Mouse (Mus musculus) urinary bladder, postnatal 36 days (tissue): ENCODE data around the gene Fam149a.
"Not testable (repeated sequence)": the region's sequence is repeated elsewhere in the genome, so short reads cannot be mapped to it uniquely, and the experiment has no call there.

Experiments used
- DNase-seq, 2 experiments: peaks; one replicate each; pipeline ENCODE4 v3.0.0; 2022; ENCODE audit warnings: low spot score in 2 of 2, mixed read lengths in 1 of 2

Fam149a gene

DNA sequence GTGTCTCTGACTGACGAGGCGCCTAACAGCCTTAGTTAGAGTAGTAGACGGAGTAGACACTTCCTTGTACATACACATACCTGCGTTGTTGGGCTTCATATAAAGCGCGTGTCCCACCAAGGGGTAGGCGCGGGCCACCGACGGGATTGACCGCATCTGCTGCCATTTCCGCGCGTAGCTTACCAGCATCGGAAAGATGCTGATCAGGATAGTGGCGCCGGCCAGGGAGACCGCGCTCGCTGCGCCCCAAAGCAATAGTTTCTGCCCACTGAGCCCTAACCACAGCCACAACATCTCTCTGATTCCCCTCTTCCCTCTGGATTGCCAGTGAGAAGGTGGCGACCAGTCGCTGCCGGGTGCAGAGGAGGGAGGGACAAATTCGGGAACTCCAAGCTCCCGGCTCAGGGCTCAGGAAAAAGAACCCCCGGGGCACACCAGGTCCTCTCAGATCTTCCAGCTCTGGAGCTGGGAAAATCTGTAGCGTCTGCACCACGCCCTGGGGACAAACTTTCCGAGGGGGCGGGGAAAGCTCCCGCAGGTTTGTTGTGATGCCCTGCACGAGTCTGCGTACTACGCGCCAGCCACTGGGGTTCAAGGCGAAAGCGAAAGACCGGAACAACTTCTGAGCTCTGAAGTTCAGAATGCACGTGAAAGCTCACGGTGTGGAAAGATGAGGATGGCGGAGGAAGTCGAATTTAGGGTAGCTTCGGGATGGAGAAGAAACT lies 49.2 kb downstream of the Fam149a start, which contains the start of gene Cyp4v3:
Gene Cyp4v3, minus strand, starts transcription at position 532 of the 725 bp plus-strand sequence.
- peak; percentile 68 to 77 for DNase-seq

DNA sequence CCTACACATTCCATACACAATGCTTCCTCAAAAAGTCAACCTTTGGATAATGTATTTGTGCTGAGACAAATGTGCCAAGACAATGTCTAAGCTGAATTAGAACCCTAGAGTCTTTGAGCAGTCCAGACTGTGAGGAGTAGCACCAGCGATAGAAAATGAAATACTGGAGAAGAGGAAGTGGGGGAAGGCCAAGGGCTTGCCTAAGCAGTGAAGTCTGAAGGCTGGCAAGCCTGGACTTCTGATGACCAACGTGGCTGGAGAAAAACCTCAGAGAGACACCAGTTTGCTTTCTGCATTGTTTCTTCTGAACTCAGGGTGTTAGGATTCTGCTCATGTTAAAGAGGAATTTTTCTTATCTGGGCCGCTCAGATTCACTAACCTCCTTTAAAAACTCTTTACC lies 51.2 kb downstream of the Fam149a start:
- DNase-seq: no peak

DNA sequence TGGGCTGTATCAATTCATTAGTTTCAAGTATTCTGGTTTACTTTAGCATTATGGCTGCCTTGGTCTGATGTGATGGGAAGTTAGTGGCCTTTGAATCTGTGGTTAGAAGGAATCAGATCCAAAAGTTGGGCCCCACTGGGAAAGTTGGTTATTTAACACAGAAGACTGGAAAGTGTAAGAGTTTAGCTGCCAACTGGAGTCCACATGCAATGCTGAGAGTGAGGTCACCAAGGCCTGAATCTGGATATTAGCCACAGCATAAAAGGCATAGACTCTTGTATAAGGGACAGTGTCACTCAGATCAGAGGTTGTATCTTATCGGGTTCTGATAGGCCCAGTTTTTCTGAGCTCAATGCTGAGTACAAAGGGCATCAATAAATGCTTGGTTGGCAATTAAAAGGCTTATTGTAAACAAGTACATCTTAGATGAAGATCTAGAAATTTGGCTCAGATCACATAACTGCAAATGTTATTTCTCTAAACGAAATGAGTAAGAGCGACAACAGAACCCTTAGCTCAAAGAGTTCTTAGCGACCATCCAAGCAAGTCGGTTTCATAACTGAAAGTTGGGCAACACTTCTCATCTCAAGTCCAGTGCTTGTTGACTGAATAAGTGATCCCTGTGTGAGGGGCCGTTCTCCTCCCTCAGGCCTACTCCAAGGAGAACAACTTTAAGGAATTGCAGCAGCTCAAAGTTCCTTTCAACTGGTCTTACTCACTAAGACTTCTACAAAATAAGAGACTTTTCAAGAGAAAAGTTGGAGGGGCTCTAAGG lies 52.7 kb downstream of the Fam149a start:
- no peak for DNase-seq

DNA sequence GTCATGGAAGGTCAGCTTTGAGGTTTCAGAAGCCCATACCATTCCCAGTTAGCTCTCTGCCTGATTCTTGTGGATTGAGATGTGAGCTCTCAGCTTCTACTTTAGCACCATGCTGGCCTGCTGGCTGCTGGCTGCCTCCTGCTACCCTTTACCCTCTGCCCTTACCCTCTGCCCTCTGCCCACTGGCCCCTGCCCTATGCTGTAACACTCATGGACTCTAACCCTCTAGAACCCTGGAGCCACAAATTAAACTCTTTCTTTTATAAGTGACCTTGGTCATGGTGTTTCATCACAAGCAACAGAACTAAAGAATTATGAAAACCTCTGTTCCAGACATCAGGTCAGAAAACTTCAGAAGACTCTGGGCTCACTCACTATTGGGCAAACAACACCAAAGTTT lies 55.0 kb downstream of the Fam149a start:
- DNase-seq: not testable (repeated sequence)

DNA sequence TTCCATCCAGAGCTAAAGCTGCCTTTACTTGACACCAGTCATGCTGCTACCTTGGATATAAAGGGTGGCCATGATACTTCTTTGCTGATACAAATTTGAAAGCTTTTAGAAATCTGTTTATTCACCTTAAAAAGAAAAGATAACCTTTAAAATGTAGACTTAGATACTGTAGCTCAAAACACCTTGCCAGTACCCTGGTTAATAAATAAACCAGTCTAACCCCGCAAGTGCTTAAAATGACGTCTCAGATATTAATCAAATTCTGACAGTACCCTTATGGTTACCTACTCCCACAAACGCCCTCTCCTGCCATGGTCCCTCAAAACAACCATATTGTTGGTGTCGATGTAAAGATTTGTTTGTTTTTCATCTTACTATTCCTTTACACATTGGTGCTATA lies 57.9 kb downstream of the Fam149a start:
- DNase-seq: no peak

DNA sequence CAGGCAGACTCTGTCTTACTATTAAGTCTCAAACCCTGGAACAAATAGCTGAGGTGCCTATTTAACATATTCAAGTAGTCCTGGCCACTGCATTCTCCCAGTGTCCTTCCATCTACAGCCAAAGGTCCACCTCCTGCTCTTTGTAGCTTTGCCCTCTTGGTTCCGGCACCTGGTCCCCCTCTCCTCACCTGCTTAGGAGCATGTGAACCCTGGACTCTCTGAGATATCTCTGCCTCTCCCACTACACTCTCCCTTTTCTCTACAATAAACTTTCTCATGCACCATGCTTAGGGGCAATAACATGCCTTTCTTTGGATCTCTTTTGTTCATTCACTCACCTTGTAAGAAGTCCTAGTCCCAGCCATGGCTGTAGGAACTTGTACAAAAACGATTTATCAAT lies 60.7 kb downstream of the Fam149a start:
- no peak for DNase-seq

DNA sequence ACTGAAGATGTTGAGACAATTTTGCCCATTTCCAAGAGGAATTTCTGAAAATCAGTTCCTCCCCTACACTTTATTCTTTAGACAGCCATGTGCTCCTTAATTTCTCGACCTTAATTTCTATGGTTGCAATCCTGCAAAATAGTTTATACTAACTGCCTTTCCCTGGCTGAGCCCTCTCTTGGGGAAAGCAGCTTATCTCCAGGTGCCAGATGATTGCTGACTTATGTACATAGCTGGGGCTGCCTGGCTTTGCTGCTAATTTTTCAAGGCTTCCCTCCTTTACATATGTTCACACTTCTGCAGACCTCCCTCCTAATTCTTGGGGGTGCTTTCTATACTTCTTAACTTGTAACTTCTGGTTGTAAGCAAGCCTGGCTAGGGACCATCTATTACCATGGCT lies 61.2 kb downstream of the Fam149a start:
- no peak for DNase-seq

DNA sequence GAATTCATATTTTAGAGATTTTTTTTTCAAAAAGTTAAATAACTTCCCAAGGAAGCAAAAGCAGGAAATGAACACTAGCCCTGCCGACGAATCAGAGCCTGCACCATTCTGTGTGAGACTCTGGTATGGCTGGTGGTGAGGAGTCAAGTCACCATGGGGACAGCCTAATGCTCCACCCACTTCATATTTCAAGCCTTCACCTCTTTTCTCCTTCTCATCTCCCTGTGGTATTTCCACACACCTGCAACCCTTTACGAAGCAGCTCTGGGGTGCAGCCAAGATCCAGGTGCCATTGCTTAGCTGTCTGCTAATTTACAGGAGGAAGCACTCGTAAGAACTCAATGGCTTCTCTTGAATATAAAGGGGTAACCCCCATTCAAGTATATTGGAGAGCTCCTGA lies 71.1 kb downstream of the Fam149a start:
- DNase-seq: no peak

DNA sequence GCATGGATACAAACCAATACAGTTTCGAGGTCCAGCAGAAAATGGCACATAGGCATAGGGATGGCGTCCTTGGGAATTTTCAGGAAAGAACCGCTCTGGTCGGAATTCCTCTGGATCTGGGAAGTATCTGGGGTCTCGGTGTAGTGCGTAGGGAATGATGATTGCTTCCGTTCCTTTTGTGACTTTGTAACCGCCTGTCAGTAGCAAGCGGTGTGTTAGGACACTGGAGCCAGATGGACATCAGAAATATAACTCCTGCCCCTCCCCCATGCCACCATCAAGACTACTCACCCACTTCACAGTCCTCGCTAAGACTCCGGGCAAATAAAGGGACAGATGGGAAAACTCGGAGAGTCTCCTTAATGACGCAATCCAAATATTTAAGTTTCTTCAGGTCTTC lies 73.7 kb downstream of the Fam149a start, which contains the start of gene Gm45753:
Gene Gm45753, minus strand, starts transcription at position 101 of the 400 bp plus-strand sequence.
- DNase-seq: no peak

DNA sequence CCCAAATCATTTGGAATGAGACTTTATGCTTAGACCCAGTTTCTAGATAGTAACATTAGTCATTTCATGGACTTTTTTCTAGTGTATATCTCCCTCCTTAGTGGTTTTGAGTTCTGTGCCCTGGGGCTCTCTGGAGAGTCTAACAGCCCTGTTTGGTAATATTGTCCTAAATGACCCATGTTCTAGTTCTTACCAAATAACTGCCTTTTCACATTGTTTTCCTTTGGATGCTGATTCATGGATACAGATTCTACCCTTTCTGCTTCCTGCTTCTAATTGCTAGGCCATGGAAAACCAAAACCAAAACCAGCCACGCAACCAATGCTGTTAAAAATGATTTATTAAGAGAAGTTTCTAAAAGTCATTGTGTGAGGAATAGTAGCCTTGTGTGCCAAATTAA lies 76.6 kb downstream of the Fam149a start:
- DNase-seq: no peak

DNA sequence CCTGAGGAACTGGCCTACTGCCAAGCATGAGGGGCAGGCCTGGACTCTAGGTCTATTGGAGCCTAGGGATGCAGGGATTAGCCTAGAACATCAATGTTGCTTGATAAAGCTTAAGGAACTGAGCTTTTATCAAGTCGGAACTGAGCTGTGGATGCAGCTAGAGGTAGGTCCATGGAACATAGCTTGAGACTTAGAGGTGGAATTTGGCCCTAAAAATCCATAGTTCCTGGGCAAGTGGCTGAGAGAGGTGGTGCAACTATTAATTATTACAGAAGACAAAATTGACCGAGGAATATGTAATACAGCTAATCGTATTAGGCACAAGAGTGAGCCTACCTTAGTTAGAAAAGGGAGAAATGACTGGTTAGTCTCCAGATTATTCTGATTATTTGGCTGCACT lies 77.7 kb downstream of the Fam149a start:
- no peak for DNase-seq

DNA sequence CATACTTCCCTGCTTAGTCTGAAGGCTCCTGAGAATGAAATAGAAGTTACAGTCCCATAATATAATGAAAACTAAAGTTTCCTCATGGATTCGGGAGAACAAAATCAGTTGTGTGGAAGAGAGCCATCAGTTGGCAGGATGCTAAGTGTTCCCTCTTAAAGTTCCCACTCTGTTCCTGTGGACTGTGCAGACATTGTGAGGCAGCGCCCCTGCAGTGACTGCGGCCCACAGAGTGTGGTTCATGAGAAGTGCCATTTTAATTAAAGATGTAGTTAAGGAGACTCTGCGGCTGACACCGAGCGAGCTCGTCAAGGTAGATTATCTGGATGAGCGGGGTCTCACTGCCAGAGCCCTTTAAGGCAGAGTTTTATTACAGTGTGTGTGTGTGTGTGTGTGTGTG lies 79.7 kb downstream of the Fam149a start:
- DNase-seq: no peak

DNA sequence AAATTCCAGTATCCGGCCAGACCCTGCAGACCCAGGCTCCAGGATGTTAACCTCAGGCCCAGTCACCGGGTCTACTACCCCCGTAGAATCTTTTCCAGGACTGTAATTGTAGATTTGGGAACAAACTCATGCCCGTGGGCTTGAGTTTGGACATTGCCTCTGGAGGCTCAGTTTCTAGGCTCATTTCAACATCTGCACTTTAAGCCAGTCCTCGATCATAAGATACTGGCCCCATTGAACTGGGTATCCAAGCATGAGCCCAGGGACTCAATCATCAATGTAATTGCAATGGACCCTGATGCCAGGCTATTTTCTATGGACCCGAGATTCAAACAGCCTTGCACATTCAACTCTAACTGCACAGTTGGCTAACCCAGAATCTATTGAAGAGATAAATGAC lies 86.8 kb downstream of the Fam149a start:
- DNase-seq: no peak

DNA sequence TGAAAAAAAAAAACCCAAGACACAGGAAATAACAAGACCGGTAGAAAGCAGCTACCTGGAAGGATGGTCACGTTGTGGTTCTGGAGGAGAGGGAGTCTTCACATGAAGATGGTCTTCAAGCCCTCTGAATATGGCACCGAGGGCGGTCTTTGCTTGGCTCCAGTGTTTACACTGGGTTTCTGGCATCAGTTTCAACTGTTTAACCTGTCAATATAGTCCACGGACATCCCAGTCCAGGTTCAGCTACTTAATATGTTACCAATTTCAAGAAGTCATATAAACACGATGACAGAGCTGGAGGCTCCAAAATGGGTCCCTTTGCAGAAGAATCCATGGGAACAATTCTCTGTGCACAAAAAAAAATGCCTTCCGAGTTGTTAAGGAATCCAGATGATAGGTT lies 87.4 kb downstream of the Fam149a start, which contains the start of gene Klkb1:
Gene Klkb1, minus strand, starts transcription at position 173 of the 400 bp plus-strand sequence.
- no peak for DNase-seq

DNA sequence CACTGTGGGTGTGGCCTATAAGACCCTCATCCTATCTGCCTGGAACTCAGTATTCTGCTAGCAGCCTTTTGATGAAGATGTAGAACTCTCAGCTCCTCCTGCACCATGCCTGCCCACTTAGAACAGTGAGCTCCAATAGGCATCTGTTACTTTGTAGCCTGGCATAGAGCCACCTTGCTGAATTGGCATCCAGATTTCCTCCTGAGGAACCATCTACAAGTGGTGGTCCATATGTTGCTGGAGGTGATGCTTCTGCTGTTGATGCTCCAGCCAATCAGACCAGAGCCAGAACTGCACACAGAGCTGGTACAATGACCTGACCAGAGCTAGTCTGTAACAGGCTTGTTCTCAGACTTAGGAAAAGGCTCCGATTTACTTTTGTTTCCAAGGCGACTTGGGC lies 90.3 kb downstream of the Fam149a start:
- DNase-seq: no peak
